Mouse (Mus musculus) v-Abl transformed pro-B cells (cell line): ENCODE results near the gene Synj2.

Experiments used
- in situ Hi-C, 2 experiments: fragments of 400-800 bp; cut with MboI; formaldehyde crosslinking; loops; one replicate each; pipeline ENCODE4 v1.15.1; 2025; ENCODE audit not compliant: unreplicated experiment in 2 of 2

The Synj2 gene

DNA sequence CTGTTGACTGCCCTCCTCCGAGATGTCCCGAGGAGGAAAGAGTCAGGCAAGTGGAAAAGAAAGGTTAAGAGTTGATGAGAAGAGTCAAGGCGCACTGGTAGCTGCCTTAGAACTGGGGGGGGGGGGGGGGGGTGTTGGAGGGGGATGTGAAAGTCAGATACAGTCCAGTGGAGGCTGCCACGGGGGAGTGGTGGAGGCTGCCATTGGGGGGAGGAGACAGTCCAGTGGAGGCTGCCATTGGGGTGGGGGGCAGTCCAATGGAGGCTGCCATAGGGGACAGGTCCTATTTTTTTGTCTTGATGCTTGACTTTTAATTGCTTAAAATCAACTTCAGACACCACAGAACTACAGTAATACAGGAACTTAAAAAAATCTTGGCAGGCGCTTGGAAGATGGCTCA, 8.9 kb upstream of the Synj2 start:
- in situ Hi-C loops = no loop called here

DNA sequence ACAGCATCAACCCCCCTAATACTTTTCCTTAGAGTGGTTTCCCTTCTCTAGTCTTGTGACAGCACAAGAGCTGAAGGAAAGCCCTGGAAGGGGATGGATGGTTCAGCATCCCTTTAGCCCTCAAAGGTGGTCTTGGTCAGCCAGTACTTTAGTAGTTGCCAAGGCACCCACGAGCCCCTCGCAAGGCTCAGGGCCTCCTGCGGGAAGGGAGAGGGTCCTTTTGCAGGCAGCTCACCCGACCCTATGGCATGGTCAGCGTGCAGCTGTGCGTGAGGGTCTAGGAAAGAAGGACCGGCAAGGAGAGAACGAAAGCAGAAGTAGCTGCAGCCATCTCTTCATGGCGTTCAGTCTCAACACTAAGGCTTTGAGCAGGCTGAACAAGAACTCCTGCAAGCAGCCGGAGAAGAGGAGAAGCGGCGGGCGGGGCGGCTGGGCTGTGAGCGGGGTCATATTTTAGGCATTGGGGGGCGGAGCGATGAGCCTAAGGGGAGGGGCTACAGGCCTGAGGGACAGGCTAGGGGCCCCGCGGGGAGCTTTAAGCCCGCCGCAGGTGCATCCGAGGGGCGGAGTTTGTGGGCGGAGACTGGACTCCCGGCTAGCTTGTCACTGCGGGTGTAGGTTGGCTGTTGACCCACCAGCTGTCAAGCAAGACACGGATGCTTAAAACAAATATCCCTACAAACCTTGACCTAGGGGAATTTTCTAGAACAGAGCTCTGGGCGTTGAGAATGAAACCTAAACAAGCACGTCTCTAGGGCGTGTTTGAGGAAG, 6.3 kb upstream of the Synj2 start:
- in situ Hi-C loops = loop anchor here in 1 of 2 experiments (5.0 kb wide), 1 partner anchor 88 kb away; no protein-coding TSS in a partner anchor

GRCm38 (mm10) chr17:5935680-5936079, 5.4 kb upstream of the Synj2 start:
- in situ Hi-C loops = loop anchor here in 1 of 2 experiments (5.0 kb wide), 1 partner anchor 87 kb away; no protein-coding TSS in a partner anchor

DNA sequence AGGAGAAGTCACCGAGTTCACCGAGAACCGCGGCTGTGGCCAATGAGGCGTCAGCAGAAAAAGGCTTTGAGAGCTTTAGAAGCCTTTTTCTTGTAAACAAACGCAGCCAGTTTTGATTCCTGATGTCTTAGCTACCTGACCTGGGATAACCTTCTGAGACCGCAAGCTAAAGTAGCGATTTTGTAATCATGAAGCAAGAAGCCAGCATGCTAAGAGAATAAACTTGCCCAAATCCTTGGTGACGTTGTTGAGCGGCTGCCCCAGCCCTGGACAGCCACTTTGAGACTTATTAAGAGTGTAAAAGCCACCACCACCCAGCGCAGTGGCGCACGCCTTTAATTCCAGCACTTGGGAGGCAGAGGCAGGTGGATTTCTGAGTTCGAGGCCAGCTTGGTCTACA, 4.8 kb upstream of the Synj2 start:
- in situ Hi-C loops = loop anchor here in 1 of 2 experiments (5.0 kb wide), 1 partner anchor 86 kb away; no protein-coding TSS in a partner anchor

GRCm38 (mm10) chr17:5937441-5937840, 3.6 kb upstream of the Synj2 start:
- in situ Hi-C loops = loop anchor here in 1 of 2 experiments (5.0 kb wide), 1 partner anchor 85 kb away; no protein-coding TSS in a partner anchor

DNA sequence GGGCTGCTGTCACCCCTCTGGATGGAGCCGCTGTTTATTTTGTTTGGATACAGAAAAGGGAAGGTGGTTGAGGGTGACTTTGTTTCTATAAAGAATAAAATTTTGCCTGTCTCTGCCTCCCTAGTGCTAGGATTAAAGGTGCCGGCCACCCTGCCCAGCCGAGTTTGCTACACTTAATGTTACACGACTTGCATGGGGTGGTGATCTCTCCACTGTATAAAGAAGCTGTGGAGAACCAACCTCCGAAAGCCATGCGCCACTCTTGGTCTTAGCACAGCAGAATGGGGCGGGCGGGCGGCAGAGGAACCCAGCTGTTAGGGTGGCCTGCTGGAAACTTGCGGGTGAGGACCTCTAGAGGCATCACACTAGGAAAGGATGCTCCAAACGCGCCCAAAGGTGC, 1.2 kb upstream of the Synj2 start:
- in situ Hi-C loops = loop anchor here in 1 of 2 experiments (5.0 kb wide), 2 partner anchors 42 to 82 kb away; no protein-coding TSS in a partner anchor

DNA sequence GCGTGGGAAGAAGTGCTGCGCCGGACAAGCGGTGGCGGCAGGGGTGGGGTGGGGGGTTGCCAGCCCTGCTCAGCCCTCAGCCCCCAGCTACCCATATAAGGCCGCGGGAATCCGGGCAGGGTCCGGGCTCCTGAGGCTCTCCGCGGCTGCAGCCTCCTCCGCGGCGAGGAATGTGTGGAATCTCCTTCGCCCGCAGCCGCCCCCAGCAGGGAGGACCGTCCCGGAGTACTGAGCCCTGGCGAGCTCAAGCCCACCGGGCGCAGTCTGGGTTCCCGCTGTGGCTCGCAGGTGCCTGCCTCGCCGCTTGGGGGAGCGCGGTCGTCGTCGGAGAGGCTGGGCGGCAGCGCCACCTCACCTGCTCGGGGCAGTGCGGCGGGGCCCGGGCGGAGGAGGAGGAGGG, 288 bp upstream of the Synj2 start:
- in situ Hi-C loops = loop anchor here in 1 of 2 experiments (5.0 kb wide), 1 partner anchor 42 kb away; no protein-coding TSS in a partner anchor

GRCm38 (mm10) chr17:5942156-5942555, 1.1 kb downstream of the Synj2 start:
- in situ Hi-C loops = loop anchor here in 1 of 2 experiments (5.0 kb wide), 1 partner anchor 40 kb away; no protein-coding TSS in a partner anchor

GRCm38 (mm10) chr17:5943053-5943452, 2.0 kb downstream of the Synj2 start:
- in situ Hi-C loops = loop anchor here in 1 of 2 experiments (5.0 kb wide), 1 partner anchor 39 kb away; no protein-coding TSS in a partner anchor

DNA sequence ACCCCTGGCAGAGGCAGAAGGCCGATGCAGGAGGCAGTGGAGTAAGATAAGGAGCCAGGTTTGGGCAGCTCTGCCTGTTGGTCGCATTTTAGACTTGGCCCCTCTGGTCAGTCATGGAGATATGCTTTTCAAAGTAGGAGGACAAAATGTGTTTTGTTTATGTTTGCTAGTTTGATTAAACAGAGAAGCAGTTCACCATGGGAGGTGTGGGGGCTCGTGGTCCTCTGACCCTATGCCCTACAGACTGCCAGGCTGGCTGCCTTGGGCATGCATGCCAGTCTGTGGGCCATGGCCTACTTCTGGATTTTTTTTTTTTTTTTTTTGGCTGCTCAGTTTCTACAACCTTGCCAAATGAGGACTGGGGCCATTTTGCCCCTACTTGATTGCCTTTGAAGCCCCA, 6.0 kb downstream of the Synj2 start:
- in situ Hi-C loops = loop anchor here in 1 of 2 experiments (5.0 kb wide), 1 partner anchor 50 kb away; no protein-coding TSS in a partner anchor

- in situ Hi-C loops = loop anchor here in 1 of 2 experiments (10.0 kb wide), 1 partner anchor 52 kb away; no protein-coding TSS in a partner anchor
These were observed 11.4 kb downstream of the Synj2 start for GRCm38 (mm10) chr17:5952455-5952854.

GRCm38 (mm10) chr17:5956350-5957000, 15.4 kb downstream of the Synj2 start:
- in situ Hi-C loops = loop anchor here in 1 of 2 experiments (10.0 kb wide), 1 partner anchor 48 kb away; no protein-coding TSS in a partner anchor

DNA sequence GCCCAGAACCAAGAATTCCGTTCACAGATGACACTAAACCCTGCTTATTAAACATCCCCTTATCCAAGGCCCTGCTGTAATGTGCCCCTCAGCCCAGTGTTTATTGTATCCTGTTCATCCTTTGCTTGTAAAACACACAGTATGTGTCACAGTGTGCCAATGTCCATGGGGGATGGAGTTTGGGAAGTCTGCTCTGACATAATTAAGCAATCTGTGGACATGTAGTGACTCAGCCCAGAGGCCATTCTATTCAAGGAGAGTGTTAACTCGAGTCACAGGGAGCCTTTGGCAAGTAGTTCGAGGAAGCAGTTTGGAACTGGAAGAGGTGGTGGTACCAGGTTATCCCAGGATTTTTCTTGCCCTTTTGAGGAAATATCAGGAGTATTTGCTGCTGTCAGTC, 16.0 kb downstream of the Synj2 start:
- in situ Hi-C loops = loop anchor here in 1 of 2 experiments (10.0 kb wide), 1 partner anchor 48 kb away; no protein-coding TSS in a partner anchor

DNA sequence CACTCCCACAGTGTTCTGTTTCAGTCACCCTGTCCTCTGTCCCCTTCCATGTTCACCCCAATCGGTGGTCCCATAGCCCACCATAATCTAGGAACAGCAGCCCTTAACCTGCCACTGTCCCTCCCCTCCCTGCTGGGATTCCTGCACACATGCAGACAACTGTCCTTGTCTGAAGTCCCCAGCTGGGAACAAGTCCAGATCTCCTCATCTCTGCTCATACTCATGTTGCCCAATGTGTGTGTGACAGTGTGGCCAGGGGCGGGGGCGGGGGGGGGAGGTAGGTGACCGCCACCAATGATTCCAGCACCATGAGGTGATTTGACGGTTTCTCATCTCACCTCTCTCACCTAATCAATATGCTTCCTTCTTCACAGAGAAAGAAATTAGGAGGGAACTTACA, 17.1 kb downstream of the Synj2 start:
- in situ Hi-C loops = loop anchor here in 1 of 2 experiments (10.0 kb wide), 1 partner anchor 47 kb away; no protein-coding TSS in a partner anchor

GRCm38 (mm10) chr17:5958636-5959035, 17.6 kb downstream of the Synj2 start:
- in situ Hi-C loops = loop anchor here in 1 of 2 experiments (10.0 kb wide), 1 partner anchor 46 kb away; no protein-coding TSS in a partner anchor

GRCm38 (mm10) chr17:5959096-5959495, 18.0 kb downstream of the Synj2 start:
- in situ Hi-C loops = loop anchor here in 1 of 2 experiments (10.0 kb wide), 1 partner anchor 46 kb away; no protein-coding TSS in a partner anchor

GRCm38 (mm10) chr17:5959802-5960201, 18.7 kb downstream of the Synj2 start:
- in situ Hi-C loops = loop anchor here in 1 of 2 experiments (10.0 kb wide), 1 partner anchor 45 kb away; no protein-coding TSS in a partner anchor

DNA sequence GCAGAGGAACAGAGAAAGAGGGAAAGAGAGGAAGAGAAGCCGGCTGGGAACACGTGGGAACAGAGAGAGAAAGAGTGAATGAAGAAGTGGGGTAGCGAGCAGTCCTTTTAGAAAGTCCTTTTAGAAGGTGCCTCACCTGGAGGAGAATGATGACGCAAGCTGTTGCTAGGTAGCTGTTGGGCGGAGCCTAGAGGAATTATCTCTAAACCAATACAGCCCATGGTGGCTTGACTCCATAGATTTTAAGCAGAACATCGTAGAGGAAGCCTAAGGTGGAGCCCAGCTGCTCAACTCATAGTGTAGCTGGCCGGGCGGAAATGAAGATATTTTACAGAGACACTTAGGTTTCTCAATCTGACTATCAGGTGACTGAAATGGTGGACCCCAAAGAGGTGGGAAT, 22.7 kb downstream of the Synj2 start:
- in situ Hi-C loops = no loop called here

DNA sequence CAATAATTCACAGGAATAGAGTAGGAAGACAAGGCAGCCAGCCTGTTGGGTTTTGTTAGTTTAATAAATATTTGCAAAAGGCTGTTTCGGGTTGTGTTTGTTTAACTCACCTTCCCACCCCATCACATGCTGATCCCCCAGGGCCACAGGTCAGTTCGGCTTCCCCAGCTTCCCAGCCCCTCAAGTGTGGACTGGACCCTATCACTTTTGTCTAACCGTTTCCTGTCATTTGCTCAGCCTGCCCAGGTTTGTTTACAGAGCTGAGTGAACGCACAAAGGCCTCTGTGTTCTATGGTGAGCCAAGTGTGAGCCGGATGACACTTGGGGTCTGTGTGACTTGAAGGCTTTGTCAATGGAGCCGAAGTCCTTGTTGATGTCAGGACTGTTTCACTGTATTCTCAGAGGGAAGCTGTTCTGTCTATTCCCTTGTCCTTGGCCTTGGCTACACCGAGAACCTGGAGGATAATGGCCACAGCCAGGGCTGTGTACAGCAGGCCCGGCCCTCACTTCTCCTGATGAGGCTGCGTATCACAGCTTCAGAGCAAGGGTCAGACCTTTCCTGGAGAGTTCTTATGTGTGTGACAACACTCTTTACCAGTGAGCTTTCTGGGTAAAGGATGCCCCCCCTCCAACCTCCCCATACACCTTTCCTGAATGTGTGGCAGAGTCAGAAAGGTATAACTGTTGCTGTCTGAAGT, 24.2 kb downstream of the Synj2 start:
- in situ Hi-C loops = no loop called here

DNA sequence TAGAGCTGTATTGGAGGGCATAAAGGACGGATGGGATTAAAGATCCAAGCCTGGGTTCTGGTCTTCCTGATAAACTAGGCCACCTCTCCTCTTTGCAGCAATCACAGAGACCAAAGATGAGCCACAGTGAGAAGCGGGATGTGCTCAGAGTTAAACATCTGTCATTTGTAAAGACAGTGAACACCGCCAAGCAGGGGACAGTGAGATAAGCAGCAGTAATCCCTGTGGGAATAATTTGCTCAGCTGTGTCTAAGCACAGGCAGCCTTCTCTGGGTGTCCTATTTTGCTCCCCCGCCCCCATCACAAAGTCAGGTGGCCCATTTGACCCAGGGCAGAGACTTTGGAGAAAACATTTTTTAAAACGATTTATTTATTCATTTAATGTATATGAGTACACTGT, 25.6 kb downstream of the Synj2 start:
- in situ Hi-C loops = no loop called here
